Mouse (Mus musculus): ENCODE measurements around the gene Mast4. TPM values are rescaled to one million over a fixed set of nuclear protein-coding genes. Genes with fewer than 3 reads are reported as not detected.

Mast4 gene
- polyA plus RNA-seq, 1 experiment, result 3.7 TPM

DNA sequence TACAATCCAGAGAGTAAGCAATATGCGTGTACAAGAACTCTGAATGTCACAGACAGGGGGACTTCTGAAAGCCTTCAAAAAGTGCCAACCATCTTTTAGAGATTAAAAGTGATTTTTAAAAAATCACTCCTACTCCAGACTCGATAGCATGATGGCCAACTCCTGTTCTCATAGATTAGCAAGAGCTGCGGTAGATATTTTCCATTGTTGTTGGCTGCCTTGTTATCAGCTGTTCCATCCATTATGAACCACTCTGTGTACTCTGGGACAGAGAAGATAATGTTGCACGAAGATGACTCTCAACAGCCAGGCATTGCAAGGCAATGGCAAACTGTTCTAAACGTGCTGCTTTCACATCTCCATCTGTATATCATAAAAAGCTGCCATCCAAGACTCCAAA, 360.4 kb downstream of the Mast4 start:
- no peak overlapping the region for H3K27ac ChIP-seq (replicated peaks; ENCODE audit: low read depth, low read length)
- no peaks in the 10 kb centered on the region for H3K4me1 ChIP-seq (ENCODE audit: control insufficient read depth, insufficient read depth, insufficient read length, low read length)
- H3K4me3 ChIP-seq (ENCODE audit: insufficient read depth, low read depth, low read length), result no peak overlapping the region

DNA sequence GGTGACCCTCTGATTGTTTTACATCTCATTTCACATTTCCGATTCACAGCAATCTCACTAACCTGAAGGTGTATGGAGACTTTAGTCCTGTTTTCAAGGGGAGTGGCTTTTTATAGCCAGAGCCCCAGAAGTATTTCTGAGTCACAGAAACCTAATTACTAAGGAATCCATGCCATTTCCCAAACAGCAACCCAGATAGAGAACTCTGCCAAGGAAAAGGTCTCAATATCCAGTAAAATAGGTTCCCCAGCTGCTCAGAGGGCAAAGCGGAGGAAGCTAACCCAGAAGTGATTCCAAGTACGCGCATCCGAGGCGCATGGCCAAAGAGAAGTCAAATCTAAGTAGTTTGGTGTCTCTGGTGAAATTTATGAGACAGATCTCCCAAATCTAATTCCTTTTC, 370.8 kb downstream of the Mast4 start:
- H3K27ac ChIP-seq (replicated peaks; ENCODE audit: low read depth, low read length), result no peak overlapping the region
- no peaks in the 10 kb centered on the region for H3K4me1 ChIP-seq (ENCODE audit: control insufficient read depth, insufficient read depth, insufficient read length, low read length)
- H3K4me3 ChIP-seq (ENCODE audit: insufficient read depth, low read depth, low read length), result no peak overlapping the region

DNA sequence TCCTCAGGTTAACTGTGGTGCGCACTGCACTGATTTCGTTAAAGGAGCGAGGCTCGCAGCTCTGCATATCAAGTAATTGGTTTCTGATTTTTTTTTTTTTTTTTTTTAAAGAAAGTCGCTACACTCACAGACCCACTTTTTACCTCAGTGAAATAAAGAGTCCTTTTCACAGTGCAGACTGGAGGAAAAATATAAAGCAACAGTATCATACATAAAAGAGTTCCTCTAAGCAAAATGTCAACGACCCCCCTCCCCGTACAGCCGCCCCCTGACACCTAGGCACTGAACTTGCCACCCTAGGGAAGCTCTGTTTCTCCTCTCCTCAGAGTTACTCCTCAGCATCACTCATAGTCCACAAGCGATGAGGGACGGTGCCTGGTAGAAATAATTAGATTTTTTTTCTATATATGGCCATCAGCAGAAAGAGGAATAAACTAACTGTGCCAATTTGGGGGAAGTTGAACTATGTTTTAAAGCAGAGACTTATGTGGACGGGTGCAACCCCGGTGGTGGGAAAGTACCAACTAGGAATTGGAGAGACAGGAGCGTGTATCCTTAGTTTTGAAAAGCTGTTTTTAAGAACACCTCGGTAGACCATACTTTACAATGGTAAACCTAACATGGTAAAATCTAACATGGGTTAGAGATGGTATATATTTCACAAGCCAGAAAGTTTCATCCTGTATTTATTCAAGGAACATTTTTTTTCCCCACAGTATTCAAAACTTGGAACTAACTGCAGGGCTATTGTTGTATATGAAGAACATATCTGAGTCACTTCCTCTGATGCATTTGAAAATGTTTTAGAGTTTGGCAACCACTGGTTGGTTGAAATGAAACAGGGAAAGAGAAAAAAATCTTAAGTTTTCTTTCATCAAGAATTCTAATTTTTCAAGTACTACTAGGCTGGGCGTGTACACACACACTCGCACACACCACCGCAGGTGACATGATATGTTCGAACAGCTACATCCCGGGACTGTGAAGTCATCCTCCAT, 375.7 kb downstream of the Mast4 start:
- H3K4me1 ChIP-seq (ENCODE audit: control insufficient read depth, insufficient read depth, insufficient read length, low read length), result no peaks in the 10 kb centered on the region
- H3K27ac ChIP-seq (replicated peaks; ENCODE audit: low read depth, low read length), result no peak overlapping the region
- peak overlapping the region; percentile 52 for H3K4me3 ChIP-seq (ENCODE audit: insufficient read depth, low read depth, low read length)

DNA sequence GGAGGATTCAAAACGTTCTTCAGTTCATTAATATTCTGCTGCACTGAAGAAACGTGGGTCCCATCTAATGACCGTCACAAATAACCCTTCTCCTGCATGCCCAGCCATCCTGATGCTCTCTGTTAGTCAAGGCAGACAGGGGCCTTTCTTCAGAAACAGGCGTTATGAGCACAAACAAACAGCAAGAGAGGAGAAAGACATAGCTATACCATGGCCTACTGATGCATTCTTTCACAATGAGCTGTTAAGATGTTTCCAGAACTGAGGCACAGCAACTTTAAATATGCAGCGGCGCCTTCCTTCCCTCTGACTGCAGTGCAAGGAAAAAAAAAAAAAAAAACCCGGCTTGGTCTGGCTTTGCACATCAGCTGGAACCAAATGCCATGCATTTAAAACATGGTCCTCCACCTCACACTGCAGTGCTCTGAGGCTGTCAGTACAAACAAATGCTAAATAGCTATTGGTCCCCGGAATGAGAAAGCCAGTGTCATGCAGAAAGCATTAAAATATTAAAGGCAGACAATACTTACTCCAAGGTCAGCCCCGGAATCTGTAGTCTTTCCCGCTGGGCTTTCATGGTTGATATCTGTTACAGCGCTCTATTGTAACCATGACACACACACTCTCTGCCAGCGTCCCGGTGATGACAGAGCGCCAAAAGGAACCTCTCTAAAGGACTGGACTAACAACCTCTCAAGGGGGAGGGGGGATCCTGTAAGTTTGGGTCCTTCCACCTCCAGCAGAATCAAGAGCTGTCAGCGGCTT, 376.6 kb downstream of the Mast4 start:
- Histone ChIP-seq H3K4me3 (ENCODE audit: insufficient read depth, low read depth, low read length) (peak overlapping the region; percentile 52), H3K27ac (replicated peaks; ENCODE audit: low read depth, low read length) (no peak overlapping the region), H3K4me1 (ENCODE audit: control insufficient read depth, insufficient read depth, insufficient read length, low read length) (no peaks in the 10 kb centered on the region)

DNA sequence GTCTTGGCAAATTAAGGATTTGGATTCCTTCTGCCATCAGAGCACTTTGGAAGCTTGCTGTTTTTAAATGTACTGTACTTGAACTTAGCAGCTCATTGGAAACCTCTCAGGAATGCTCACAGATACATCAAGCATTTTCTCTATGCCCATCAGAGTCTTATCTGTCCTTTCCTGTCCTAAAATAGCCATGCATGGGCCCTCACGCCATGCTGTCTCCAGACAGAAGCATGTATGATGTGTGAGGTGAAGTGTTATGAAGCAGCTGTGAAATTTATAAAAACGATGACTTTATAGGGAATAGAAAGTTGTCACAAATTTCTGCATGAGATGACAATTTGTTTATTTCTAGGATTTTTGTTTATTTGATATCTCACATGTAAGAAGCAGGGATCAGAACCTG, 378.8 kb downstream of the Mast4 start:
- no peak overlapping the region for H3K4me3 ChIP-seq (ENCODE audit: insufficient read depth, low read depth, low read length)
- H3K4me1 ChIP-seq (ENCODE audit: control insufficient read depth, insufficient read depth, insufficient read length, low read length), result no peaks in the 10 kb centered on the region
- no peak overlapping the region for H3K27ac ChIP-seq (replicated peaks; ENCODE audit: low read depth, low read length)

DNA sequence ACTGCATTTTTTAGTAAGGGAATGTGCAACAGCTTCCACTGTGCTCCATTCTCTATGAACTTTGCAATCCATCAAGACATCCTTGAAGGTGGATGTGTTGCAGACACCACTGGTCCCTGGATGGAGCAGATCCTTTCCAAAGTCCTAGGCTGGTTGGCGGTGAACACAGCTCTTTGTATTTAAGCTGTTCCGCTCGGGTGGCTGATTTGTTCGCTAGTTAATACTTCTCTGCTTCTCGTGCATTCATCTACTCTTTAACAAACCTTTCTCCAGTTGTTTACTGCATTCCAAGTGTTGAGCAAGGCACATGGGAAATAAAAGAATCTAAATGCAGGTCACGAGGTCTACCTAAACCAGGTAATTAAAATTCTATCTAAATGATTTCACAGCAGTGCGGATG, 384.5 kb downstream of the Mast4 start:
- Histone ChIP-seq H3K4me1 (ENCODE audit: control insufficient read depth, insufficient read depth, insufficient read length, low read length) (no peaks in the 10 kb centered on the region), H3K27ac (replicated peaks; ENCODE audit: low read depth, low read length) (no peak overlapping the region), H3K4me3 (ENCODE audit: insufficient read depth, low read depth, low read length) (no peak overlapping the region)

DNA sequence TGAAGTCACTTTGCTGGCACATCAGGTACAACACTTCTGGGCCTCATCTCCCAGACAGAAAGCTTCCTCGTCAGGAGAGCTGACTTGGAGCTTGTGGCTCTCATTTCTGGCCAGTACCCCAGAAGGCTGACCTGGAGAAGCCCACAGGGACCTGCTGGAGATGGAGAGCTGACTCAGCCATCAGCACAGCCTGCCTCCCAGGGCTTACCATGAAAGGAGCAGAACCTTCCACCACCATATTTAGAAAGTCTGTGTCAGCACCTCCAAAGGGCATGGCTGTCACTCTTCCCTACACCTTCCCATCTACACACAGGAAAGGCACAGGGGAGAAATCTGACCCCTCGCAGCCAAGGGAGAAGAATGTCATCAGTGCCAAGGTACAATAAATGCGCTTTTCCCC, 385.3 kb downstream of the Mast4 start:
- Histone ChIP-seq H3K4me1 (ENCODE audit: control insufficient read depth, insufficient read depth, insufficient read length, low read length) (no peaks in the 10 kb centered on the region), H3K4me3 (ENCODE audit: insufficient read depth, low read depth, low read length) (no peak overlapping the region), H3K27ac (replicated peaks; ENCODE audit: low read depth, low read length) (no peak overlapping the region)

DNA sequence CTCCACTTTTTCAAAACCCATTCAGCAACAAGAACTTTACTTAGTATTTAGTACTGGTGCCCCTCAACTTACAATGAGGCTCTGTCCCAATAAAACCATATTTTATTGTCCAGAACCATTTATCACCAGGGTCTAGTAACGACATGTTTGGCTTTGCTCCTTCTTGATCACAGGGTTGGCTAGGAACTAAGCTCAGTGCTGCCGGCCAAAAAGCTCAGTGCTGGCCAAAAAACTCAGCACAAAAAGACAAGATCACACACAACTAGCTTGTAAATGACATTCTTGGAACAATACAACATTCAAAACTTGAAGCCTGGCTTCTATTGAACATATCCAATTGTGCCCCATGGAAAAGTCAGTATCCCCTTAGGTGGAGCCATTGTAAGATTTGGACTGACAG, 386.8 kb downstream of the Mast4 start:
- H3K27ac ChIP-seq (replicated peaks; ENCODE audit: low read depth, low read length), result no peak overlapping the region
- H3K4me1 ChIP-seq (ENCODE audit: control insufficient read depth, insufficient read depth, insufficient read length, low read length), result no peaks in the 10 kb centered on the region
- H3K4me3 ChIP-seq (ENCODE audit: insufficient read depth, low read depth, low read length), result no peak overlapping the region

DNA sequence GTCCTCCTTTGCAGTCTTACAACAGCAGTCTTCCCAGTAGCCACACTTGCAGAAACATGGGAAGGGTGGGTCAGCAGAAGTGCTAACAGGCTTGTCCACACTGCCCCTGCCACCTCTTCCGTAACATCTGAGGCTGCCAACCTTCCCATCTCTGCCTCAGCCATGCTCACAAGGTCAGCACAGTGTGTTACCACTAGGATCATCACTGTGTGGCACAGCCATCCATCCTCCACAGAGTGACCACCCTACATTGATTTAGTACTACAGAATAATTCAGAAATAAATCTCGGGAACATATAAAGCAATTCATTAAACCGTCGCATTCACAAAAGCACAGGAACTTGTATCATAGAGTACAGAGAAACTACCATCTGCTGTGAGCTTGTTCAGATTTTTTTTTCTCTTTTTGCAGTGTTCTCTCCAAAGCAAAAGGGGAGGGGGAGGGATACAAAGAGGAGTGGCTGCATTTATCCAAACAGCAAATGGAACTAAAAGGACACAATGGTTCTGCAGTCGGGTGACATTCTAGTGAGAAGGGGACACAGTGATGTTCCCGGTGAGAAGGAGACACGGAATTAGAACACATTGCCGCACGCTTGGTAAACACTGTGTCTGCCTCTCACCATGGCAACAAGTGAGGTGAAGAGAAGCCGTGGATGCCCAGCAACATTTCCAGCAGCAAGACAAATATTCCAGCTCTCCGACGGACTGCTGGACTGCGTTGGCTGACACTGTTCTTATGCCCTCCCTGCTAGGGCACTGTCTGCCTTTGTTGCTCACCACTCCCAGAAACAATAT, 388.1 kb downstream of the Mast4 start:
- Histone ChIP-seq H3K4me1 (ENCODE audit: control insufficient read depth, insufficient read depth, insufficient read length, low read length) (no peaks in the 10 kb centered on the region), H3K4me3 (ENCODE audit: insufficient read depth, low read depth, low read length) (no peak overlapping the region), H3K27ac (replicated peaks; ENCODE audit: low read depth, low read length) (no peak overlapping the region)

DNA sequence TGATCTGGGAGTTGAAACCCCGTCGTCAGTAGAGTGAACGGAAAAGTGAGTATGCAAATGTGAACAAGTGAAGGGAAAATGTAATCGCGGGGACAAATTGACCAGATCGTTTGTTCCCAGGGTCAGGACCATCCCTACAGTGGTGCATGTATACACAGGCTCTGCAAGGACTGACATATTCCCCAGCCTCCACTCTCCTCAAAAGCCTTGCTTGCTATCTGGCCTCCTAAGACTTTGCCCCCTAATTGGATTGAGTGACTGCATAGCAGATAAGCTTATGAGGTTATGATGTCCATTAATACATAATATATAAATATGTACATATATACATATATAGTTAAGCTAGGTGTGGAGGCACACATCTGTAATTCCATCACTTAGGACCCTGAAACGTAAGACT, 388.8 kb downstream of the Mast4 start:
- Histone ChIP-seq H3K27ac (replicated peaks; ENCODE audit: low read depth, low read length) (no peak overlapping the region), H3K4me1 (ENCODE audit: control insufficient read depth, insufficient read depth, insufficient read length, low read length) (no peaks in the 10 kb centered on the region)

DNA sequence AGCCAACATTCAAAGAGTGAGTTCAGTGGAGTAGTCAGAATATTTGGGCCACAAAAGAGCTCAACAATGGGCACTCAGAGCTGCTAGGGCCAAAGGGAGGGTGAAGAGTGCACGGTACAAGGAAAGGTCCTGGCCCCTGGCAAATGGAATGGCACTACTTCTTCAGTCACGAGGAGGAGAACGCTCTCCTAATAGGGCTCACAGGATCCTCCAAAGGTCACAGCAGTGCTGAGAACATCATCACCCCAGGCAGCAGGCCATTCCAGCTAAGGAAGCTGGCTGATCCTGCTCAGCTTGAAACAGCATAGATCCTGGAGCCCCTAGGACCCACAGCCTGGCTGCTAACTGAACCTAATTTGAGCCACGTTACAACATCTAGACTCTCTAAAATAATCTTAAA, 389.8 kb downstream of the Mast4 start:
- Histone ChIP-seq H3K4me1 (ENCODE audit: control insufficient read depth, insufficient read depth, insufficient read length, low read length) (no peaks in the 10 kb centered on the region), H3K4me3 (ENCODE audit: insufficient read depth, low read depth, low read length) (no peak overlapping the region), H3K27ac (replicated peaks; ENCODE audit: low read depth, low read length) (no peak overlapping the region)

More for the DNA sequence above, 388.8 kb downstream of the Mast4 start:
- no peak overlapping the region for H3K4me3 ChIP-seq (ENCODE audit: insufficient read depth, low read depth, low read length)

DNA sequence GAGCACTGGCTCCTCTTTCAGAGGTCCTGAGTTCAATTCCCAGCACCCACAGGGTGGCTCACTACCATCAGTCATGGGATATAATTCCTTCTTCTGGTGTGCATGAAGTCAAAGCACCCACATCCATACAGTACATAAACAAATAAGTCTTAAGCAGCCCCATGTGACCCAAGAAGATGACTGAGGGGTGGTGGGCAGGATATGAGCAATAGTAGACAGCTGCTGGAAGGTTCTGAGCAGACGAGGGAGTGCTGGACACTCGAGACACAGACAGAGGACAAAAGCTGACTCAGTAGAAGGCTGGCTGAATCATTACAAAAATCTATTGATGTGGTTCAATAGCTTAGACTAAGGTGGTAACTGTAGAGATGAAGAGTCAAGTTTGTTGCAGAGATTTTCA, 391.7 kb downstream of the Mast4 start:
- no peak overlapping the region for H3K27ac ChIP-seq (replicated peaks; ENCODE audit: low read depth, low read length)
- H3K4me3 ChIP-seq (ENCODE audit: insufficient read depth, low read depth, low read length), result no peak overlapping the region
- H3K4me1 ChIP-seq (ENCODE audit: control insufficient read depth, insufficient read depth, insufficient read length, low read length), result no peaks in the 10 kb centered on the region

DNA sequence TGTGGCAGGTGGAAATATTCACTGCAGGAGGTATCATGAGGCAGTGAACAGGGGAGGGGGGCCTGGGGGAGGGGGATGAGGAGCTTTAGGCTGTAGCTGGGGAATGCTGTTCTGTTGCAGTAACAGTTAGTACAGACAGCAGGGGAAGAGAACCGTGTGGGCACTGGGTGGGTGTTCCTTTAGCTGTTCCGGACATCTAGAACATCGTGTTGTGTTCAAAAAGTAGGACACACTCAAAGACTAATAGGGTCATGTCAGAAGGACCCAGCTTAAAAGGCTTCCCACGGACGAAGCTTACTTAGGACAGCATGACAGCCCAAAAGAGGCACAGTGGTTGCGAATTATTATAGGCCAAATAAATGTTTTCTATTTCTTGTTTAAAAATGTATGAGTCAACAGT, 393.8 kb downstream of the Mast4 start:
- no peak overlapping the region for H3K27ac ChIP-seq (replicated peaks; ENCODE audit: low read depth, low read length)
- peaks cover 7% of the 10 kb centered on the region; the same call in 1 of the 2 replicates for H3K4me1 ChIP-seq (ENCODE audit: control insufficient read depth, insufficient read depth, insufficient read length, low read length)

DNA sequence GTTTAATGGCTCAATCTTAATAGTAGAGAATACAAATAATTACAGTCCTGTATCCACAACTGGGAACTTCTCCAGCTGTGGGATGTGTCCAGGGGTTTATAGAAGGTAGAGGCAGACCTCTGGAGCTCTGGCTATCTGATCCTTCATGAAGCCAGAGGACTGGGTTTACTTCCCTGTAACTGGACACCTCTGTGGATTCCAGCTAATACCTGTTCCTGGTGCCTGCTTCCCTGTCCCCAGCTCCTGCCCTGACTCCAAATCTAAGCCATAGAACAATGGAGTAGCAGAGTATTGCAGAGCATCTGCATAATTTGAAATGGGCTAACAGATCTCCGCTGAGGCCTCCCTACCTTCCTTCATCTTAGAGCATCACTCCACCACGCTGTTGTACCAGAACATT, 398.1 kb downstream of the Mast4 start:
- H3K27ac ChIP-seq (replicated peaks; ENCODE audit: low read depth, low read length), result 0 out of 2 replicates have a peak overlapping the region, but pooled peaks have one; percentile 42
- peaks cover 10% of the 10 kb centered on the region; the same call in 1 of the 2 replicates for H3K4me1 ChIP-seq (ENCODE audit: control insufficient read depth, insufficient read depth, insufficient read length, low read length)
- no peak overlapping the region for H3K4me3 ChIP-seq (ENCODE audit: insufficient read depth, low read depth, low read length)

More for the DNA sequence above, 393.8 kb downstream of the Mast4 start:
- no peak overlapping the region for H3K4me3 ChIP-seq (ENCODE audit: insufficient read depth, low read depth, low read length)

DNA sequence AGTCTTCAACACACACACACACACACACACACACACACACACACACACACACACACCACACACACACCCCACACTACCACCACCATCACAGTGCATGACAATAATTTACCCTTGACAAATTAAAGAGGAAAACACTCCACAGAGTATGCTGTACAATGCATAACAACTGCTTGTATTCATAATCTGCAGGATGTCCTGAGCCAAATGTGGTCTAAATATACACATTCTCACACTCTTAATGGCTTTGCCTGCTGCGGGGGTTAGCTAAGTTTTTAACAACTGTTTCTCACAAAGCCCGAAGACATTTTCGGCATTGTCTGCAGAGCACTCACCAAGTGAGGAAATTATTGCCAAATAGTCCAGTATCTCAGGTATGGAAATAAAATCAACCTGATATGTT, 398.5 kb downstream of the Mast4 start:
- Histone ChIP-seq H3K27ac (replicated peaks; ENCODE audit: low read depth, low read length) (peak overlapping the region; percentile 58; the same call in 1 of the 2 replicates), H3K4me3 (ENCODE audit: insufficient read depth, low read depth, low read length) (no peak overlapping the region), H3K4me1 (ENCODE audit: control insufficient read depth, insufficient read depth, insufficient read length, low read length) (peaks cover 10% of the 10 kb centered on the region; the same call in 1 of the 2 replicates)

Measured in brown adipose tissue, adult 24 weeks (tissue).